Mouse (Mus musculus) layer of hippocampus, adult 11-12 months (tissue): ENCODE results near the gene Cdh23.

ENCODE experiments used
- DNase-seq: peaks from one replicate; pipeline ENCODE4 v3.0.0; 2022; ENCODE audit warnings: low spot score

The Cdh23 gene

GRCm38 (mm10) chr10:60256088-60256487 lies 440.2 kb downstream of the Cdh23 start:
- no peak for DNase-seq
